Mouse (Mus musculus): ENCODE results near the gene Hdac4. TPM values are rescaled to one million over a fixed set of nuclear protein-coding genes. Genes with fewer than 3 reads are reported as not detected.
A peak's percentile ranks its signal among the peaks of the same experiment; 100 is the strongest.

Gene Hdac4
- polyA plus RNA-seq, 1 experiment from 2014 or later, result 21.2 TPM

DNA sequence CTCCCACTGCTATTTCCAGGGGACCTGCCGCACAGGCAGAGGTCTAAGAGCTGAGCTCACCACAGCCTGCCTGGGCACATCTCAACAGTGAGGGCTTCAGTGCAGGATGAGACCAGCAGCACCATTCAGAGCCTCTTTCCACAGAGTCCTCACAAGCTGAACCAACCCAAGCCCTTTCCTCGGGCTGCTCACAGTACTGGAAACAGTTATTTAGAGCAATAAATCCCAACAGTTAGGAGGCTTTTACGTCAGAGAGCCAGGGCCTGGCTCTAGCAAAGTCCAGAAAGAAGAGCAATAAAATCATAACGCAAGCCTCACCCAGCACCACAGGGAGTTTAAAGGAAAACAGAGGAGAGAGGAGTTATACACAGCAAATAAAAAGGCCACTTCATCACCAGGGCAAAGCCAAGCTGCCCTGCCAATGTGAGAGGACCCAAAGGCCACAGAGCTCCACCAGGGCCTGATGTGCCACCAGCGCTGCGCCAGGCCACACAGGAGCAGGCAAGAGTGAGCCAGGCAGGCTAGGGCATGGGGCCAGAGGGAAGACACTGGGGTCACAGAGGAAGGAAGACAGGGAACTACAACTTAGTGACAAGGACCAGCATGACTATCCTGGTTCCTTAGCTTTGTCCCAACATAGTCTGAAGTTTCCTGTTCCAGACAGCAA, 50.5 kb downstream of the Hdac4 start:
- WGBS, result 79% methylated on average over 6 of the region's 6 CpGs
- Histone ChIP-seq H3K4me2 (replicated peaks; ENCODE audit: low read depth, low read length) (no peak overlapping the region), H3K9me3 (ENCODE audit: control insufficient read depth, low read length) (no peaks in the 10 kb centered on the region), H3K27me3 (ENCODE audit: control insufficient read depth, insufficient read depth, low read length) (no peaks in the 10 kb centered on the region), H3K36me3 (ENCODE audit: control insufficient read depth, insufficient read depth, low read length) (no peaks in the 10 kb centered on the region), H3K9ac (ENCODE audit: low read depth, low read length) (no peak overlapping the region), H3K27ac (ENCODE audit: low read depth, low read length) (no peak overlapping the region), H3K4me3 (ENCODE audit: low read depth, low read length) (no peak overlapping the region), H3K4me1 (replicated peaks; ENCODE audit: control insufficient read depth, insufficient read depth, low read length) (no peaks in the 10 kb centered on the region; the same call in 1 of the 2 replicates)
- no peak for ATAC-seq (ENCODE audit: low FRiP score)
- no peak for DNase-seq (ENCODE audit: low spot score)

DNA sequence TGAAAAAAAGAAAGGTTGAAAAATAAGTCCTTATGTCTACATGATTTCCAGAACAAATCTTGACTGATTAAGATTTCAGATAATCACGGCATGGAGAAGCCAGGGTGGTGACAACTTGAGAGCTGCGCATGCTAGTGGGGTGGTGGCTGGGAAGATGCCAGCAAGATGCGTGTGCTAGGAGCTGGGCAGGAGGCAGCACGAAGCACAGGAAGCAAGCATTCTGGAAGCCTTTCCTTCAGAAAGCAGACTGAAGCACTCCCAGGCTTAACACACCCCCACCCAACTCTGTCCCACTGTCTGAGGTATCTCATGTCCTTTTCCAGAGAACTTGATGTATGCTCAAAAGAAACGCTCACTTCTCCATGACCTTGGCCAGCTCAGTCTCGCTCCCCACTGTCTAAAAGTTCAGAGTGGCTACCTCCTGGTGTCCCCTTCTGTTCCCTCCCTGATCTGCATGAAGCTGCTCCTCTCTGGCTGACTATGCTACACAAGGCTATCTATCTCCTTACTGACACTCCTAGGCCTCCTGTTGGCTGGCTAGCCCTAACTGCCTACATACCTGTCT, 52.1 kb downstream of the Hdac4 start:
- no peaks in the 10 kb centered on the region for H3K36me3 ChIP-seq (ENCODE audit: control insufficient read depth, insufficient read depth, low read length)
- no peaks in the 10 kb centered on the region for H3K27me3 ChIP-seq (ENCODE audit: control insufficient read depth, insufficient read depth, low read length)
- DNase-seq (ENCODE audit: low spot score) (no peak), ATAC-seq (ENCODE audit: low FRiP score) (no peak)
- 76% methylated on average over 6 of the region's 6 CpGs for WGBS
- H3K9ac ChIP-seq (ENCODE audit: low read depth, low read length), result no peak overlapping the region
- no peak overlapping the region for H3K27ac ChIP-seq (ENCODE audit: low read depth, low read length)
- no peak overlapping the region for H3K4me2 ChIP-seq (replicated peaks; ENCODE audit: low read depth, low read length)
- H3K4me1 ChIP-seq (replicated peaks; ENCODE audit: control insufficient read depth, insufficient read depth, low read length), result no peaks in the 10 kb centered on the region; the same call in 1 of the 2 replicates
- no peaks in the 10 kb centered on the region for H3K9me3 ChIP-seq (ENCODE audit: control insufficient read depth, low read length)
- H3K4me3 ChIP-seq (ENCODE audit: low read depth, low read length), result no peak overlapping the region

DNA sequence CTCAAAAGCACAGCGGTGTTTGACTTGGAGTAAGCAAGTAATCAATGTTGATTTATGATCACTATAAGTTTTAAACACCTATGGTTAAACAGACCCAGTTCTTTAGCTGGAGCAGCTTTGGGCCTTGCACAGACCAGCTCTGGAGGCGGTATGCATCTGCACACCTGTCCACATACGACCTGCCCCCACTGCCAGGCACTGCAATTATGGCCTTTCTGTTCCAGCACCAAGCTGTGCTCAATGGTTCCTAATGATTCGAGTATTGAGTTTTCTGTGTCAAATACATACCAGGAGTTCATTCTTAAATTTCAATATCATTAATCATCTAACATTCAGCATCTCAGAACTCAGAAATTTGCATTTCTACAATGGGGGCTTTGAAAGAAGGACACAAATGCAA, 52.7 kb downstream of the Hdac4 start:
- no peak for ATAC-seq (ENCODE audit: low FRiP score)
- Histone ChIP-seq H3K9ac (ENCODE audit: low read depth, low read length) (no peak overlapping the region), H3K4me1 (replicated peaks; ENCODE audit: control insufficient read depth, insufficient read depth, low read length) (no peaks in the 10 kb centered on the region; the same call in 1 of the 2 replicates), H3K4me2 (replicated peaks; ENCODE audit: low read depth, low read length) (no peak overlapping the region), H3K27ac (ENCODE audit: low read depth, low read length) (no peak overlapping the region), H3K9me3 (ENCODE audit: control insufficient read depth, low read length) (no peaks in the 10 kb centered on the region), H3K27me3 (ENCODE audit: control insufficient read depth, insufficient read depth, low read length) (no peaks in the 10 kb centered on the region), H3K4me3 (ENCODE audit: low read depth, low read length) (no peak overlapping the region), H3K36me3 (ENCODE audit: control insufficient read depth, insufficient read depth, low read length) (no peaks in the 10 kb centered on the region)
- WGBS, result 89% methylated on average over 4 of the region's 4 CpGs
- no peak for DNase-seq (ENCODE audit: low spot score)

- ATAC-seq (ENCODE audit: low FRiP score) (no peak), DNase-seq (ENCODE audit: low spot score) (no peak)
- Histone ChIP-seq H3K36me3 (ENCODE audit: control insufficient read depth, insufficient read depth, low read length) (no peaks in the 10 kb centered on the region), H3K4me2 (replicated peaks; ENCODE audit: low read depth, low read length) (no peak overlapping the region), H3K27me3 (ENCODE audit: control insufficient read depth, insufficient read depth, low read length) (no peaks in the 10 kb centered on the region), H3K4me3 (ENCODE audit: low read depth, low read length) (no peak overlapping the region), H3K27ac (ENCODE audit: low read depth, low read length) (no peak overlapping the region), H3K9ac (ENCODE audit: low read depth, low read length) (no peak overlapping the region), H3K4me1 (replicated peaks; ENCODE audit: control insufficient read depth, insufficient read depth, low read length) (no peaks in the 10 kb centered on the region), H3K9me3 (ENCODE audit: control insufficient read depth, low read length) (no peaks in the 10 kb centered on the region)
- WGBS, result 90% methylated on average over 4 of the region's 4 CpGs
Measured at GRCm38 (mm10) chr1:92139001-92139400, 56.5 kb downstream of the Hdac4 start.

DNA sequence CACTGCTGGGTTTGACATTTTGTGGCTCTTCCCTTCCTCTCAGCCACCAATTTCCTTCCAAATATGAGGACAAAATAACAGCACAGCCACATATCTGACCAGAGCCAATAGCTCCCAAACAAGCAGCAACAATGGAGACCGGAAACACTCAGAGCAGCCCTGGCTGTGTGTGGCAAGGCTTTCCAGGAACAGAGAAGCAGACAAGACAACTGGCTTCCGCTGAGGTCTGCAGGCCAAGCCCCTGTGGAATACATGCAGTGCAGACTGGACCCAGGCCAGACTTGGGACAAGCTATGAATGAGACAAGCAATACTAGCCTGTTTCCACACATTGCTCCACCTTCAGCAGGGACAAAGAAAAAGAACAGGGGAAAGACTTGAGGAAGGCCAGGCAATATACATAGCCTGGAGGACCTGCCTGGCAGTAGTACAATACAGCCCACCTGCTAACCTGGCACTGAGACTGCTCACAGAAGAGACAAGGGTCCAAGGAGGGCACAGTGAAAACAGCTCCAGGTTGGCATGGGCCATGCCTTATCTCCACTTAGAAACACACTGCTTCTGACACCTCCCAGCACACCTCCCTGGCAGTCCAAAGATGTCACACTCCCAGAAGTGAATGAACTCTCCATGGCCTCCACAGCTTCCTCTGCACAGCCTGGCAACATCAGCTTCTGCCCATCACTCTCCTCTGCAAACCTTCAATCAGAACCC, 58.2 kb downstream of the Hdac4 start:
- no peak overlapping the region for H3K27ac ChIP-seq (ENCODE audit: low read depth, low read length)
- WGBS, result 88% methylated on average over 2 of the region's 2 CpGs
- H3K4me2 ChIP-seq (replicated peaks; ENCODE audit: low read depth, low read length), result no peak overlapping the region
- ATAC-seq (ENCODE audit: low FRiP score) (no peak), DNase-seq (ENCODE audit: low spot score) (no peak)
- H3K9ac ChIP-seq (ENCODE audit: low read depth, low read length), result no peak overlapping the region
- no peaks in the 10 kb centered on the region for H3K9me3 ChIP-seq (ENCODE audit: control insufficient read depth, low read length)
- H3K4me1 ChIP-seq (replicated peaks; ENCODE audit: control insufficient read depth, insufficient read depth, low read length), result no peaks in the 10 kb centered on the region
- no peaks in the 10 kb centered on the region for H3K36me3 ChIP-seq (ENCODE audit: control insufficient read depth, insufficient read depth, low read length)
- no peaks in the 10 kb centered on the region for H3K27me3 ChIP-seq (ENCODE audit: control insufficient read depth, insufficient read depth, low read length)
- no peak overlapping the region for H3K4me3 ChIP-seq (ENCODE audit: low read depth, low read length)

DNA sequence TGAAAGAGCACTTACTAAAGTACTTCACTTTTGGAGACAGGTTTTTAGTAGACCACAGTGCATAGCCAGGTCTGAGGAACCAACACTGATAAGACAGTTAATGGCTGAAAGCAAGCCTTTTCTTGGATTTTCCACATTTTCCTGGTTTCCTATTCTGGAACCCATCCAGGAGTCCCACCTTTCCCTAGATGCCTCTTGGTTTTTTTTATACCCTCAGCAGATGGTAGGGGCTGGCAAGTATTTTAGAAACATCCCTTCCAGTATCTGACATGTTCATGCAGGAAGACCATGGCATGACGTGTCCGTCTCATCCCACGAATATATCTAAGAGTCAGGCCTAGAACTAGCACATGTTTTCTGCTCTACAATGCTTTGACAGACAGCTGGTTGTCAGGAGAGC, 59.1 kb downstream of the Hdac4 start:
- Histone ChIP-seq H3K27ac (ENCODE audit: low read depth, low read length) (no peak overlapping the region), H3K36me3 (ENCODE audit: control insufficient read depth, insufficient read depth, low read length) (no peaks in the 10 kb centered on the region), H3K9ac (ENCODE audit: low read depth, low read length) (no peak overlapping the region), H3K4me3 (ENCODE audit: low read depth, low read length) (no peak overlapping the region), H3K4me2 (replicated peaks; ENCODE audit: low read depth, low read length) (no peak overlapping the region), H3K27me3 (ENCODE audit: control insufficient read depth, insufficient read depth, low read length) (no peaks in the 10 kb centered on the region), H3K4me1 (replicated peaks; ENCODE audit: control insufficient read depth, insufficient read depth, low read length) (no peaks in the 10 kb centered on the region), H3K9me3 (ENCODE audit: control insufficient read depth, low read length) (no peaks in the 10 kb centered on the region)
- DNase-seq (ENCODE audit: low spot score) (no peak), ATAC-seq (ENCODE audit: low FRiP score) (no peak)
- WGBS, result 98% methylated on average over 3 of the region's 3 CpGs

- Histone ChIP-seq H3K9ac (ENCODE audit: low read depth, low read length) (no peak overlapping the region), H3K36me3 (ENCODE audit: control insufficient read depth, insufficient read depth, low read length) (no peaks in the 10 kb centered on the region), H3K9me3 (ENCODE audit: control insufficient read depth, low read length) (no peaks in the 10 kb centered on the region), H3K27ac (ENCODE audit: low read depth, low read length) (no peak overlapping the region), H3K4me1 (replicated peaks; ENCODE audit: control insufficient read depth, insufficient read depth, low read length) (no peaks in the 10 kb centered on the region), H3K4me2 (replicated peaks; ENCODE audit: low read depth, low read length) (no peak overlapping the region), H3K27me3 (ENCODE audit: control insufficient read depth, insufficient read depth, low read length) (no peaks in the 10 kb centered on the region), H3K4me3 (ENCODE audit: low read depth, low read length) (no peak overlapping the region)
- 63% methylated on average over 2 of the region's 2 CpGs for WGBS
- ATAC-seq (ENCODE audit: low FRiP score) (no peak), DNase-seq (ENCODE audit: low spot score) (no peak)
Measured at GRCm38 (mm10) chr1:92132181-92132580, 63.3 kb downstream of the Hdac4 start.

GRCm38 (mm10) chr1:92130470-92131100, 64.9 kb downstream of the Hdac4 start:
- no peak overlapping the region for H3K9ac ChIP-seq (ENCODE audit: low read depth, low read length)
- H3K27ac ChIP-seq (ENCODE audit: low read depth, low read length), result 0 out of 2 replicates have a peak overlapping the region, but pooled peaks have one; percentile 10
- H3K9me3 ChIP-seq (ENCODE audit: control insufficient read depth, low read length), result no peaks in the 10 kb centered on the region
- no peak for ATAC-seq (ENCODE audit: low FRiP score)
- H3K36me3 ChIP-seq (ENCODE audit: control insufficient read depth, insufficient read depth, low read length), result no peaks in the 10 kb centered on the region
- no peaks in the 10 kb centered on the region for H3K27me3 ChIP-seq (ENCODE audit: control insufficient read depth, insufficient read depth, low read length)
- WGBS, result 82% methylated on average over 6 of the region's 6 CpGs
- H3K4me3 ChIP-seq (ENCODE audit: low read depth, low read length), result no peak overlapping the region
- no peak overlapping the region for H3K4me2 ChIP-seq (replicated peaks; ENCODE audit: low read depth, low read length)
- DNase-seq (ENCODE audit: low spot score), result no peak
- H3K4me1 ChIP-seq (replicated peaks; ENCODE audit: control insufficient read depth, insufficient read depth, low read length), result no peaks in the 10 kb centered on the region

Data from hindbrain, embryonic 11.5 days (tissue).